Mouse (Mus musculus) limb, embryonic 14.5 days (tissue): ENCODE measurements around the gene Mars. TPM values are rescaled to one million over a fixed set of nuclear protein-coding genes. Genes with fewer than 3 reads are reported as not detected.
"Not testable (repeated sequence)": the region's sequence is repeated elsewhere in the genome, so short reads cannot be mapped to it uniquely, and the experiment has no call there.

ENCODE experiments used
- ATAC-seq: fragments of 200-750 bp; cut with Nextera tagmentation; 2 replicates; pipeline ENCODE4 v1.8.0; 2017; ENCODE audit warnings: low read depth, moderate number of reproducible peaks, moderate TSS enrichment; ENCODE audit not compliant: low FRiP score
- DNase-seq: peaks from one replicate; pipeline ENCODE4 v3.0.0-alpha.2; 2015; ENCODE audit warnings: low spot score
- H3K27ac ChIP-seq: fragments of 300-500 bp; sonication (generic); replicated peaks from 2 replicates; pipeline ENCODE4 v1.5.1; 2014; ENCODE audit warnings: low read depth, mild to moderate bottlenecking, low read length, moderate library complexity, mixed read lengths
- H3K27me3 ChIP-seq: fragments of 300-500 bp; sonication (generic); 2 replicates; pipeline ENCODE4 v1.6.1; 2014; ENCODE audit warnings: low read length, mixed read lengths; ENCODE audit not compliant: control insufficient read depth, insufficient read depth
- H3K36me3 ChIP-seq: fragments of 300-500 bp; sonication (generic); 2 replicates; pipeline ENCODE4 v1.6.1; 2014; ENCODE audit warnings: mild to moderate bottlenecking, low read length, moderate library complexity, mixed read lengths; ENCODE audit not compliant: control insufficient read depth, insufficient read depth
- H3K4me1 ChIP-seq: fragments of 300-500 bp; sonication (generic); 2 replicates; pipeline ENCODE4 v1.6.1; 2014; ENCODE audit warnings: antibody characterized with exemption, low read length, mixed read lengths; ENCODE audit not compliant: control insufficient read depth, insufficient read depth
- H3K4me2 ChIP-seq: fragments of 300-500 bp; sonication (generic); replicated peaks from 2 replicates; pipeline ENCODE4 v1.6.1; 2014; ENCODE audit warnings: low read depth, mild to moderate bottlenecking, low read length, moderate library complexity; ENCODE audit not compliant: severe bottlenecking
- H3K4me3 ChIP-seq: fragments of 300-500 bp; sonication (generic); replicated peaks from 2 replicates; pipeline ENCODE4 v1.5.1; 2014; ENCODE audit warnings: low read length
- H3K9ac ChIP-seq: fragments of 300-500 bp; sonication (generic); 2 replicates; pipeline ENCODE4 v1.6.1; 2014; ENCODE audit warnings: mild to moderate bottlenecking, low read depth, low read length, moderate library complexity; ENCODE audit not compliant: severe bottlenecking
- H3K9me3 ChIP-seq: fragments of 300-500 bp; sonication (generic); 2 replicates; pipeline ENCODE4 v1.6.1; 2016; ENCODE audit warnings: low read length; ENCODE audit not compliant: control insufficient read depth
- POLR2A ChIP-seq: fragments of 200-500 bp; IDR thresholded peaks from 2 replicates; pipeline ENCODE4 v1.8.0; 2012; ENCODE audit warnings: inconsistent platforms, mild to moderate bottlenecking, moderate library complexity, borderline replicate concordance; ENCODE audit not compliant: insufficient read depth, insufficient read length; ENCODE audit errors: extremely low read depth
- WGBS: fragments of 180-500 bp; shearing (Covaris S2); extraction: QIAGEN DNeasy Blood & Tissue Kit; methylation state at CpG from one replicate; pipeline ENCODE4 v1.1.7; 2014; 5-methylcytosine and 5-hydroxymethylcytosine counted together
- polyA plus RNA-seq, 2 experiments: library from polyadenylated mRNA; depleted of rRNA in 1 of 2; stranded (reverse) in 1 of 2; unstranded in 1 of 2; fragments of >200 nt; fragmentation: Nextera tagmentation in 1 of 2; extraction: Ambion mirVana in 1 of 2; gene quantifications; 2 replicates each; pipeline versions ENCODE4 v1.2.1 to v1.2.3; 2012 to 2014

Mars gene
- polyA plus RNA-seq, 2 experiments = 79.8 to 114 TPM

- no peaks in the 10 kb centered on the region for H3K9me3 ChIP-seq
- H3K9ac ChIP-seq = peak overlapping the region; percentile 83
- H3K36me3 ChIP-seq = peaks cover 31% of the 10 kb centered on the region
- peak overlapping the region; percentile 74 for H3K27ac ChIP-seq
- H3K27me3 ChIP-seq = no peaks in the 10 kb centered on the region
- DNase-seq = peak; percentile 36
- peak; percentile 51 for ATAC-seq
- no peak for TF ChIP-seq POLR2A
- H3K4me1 ChIP-seq = peaks cover 4% of the 10 kb centered on the region
- 37% methylated on average over 23 of the region's 23 CpGs for WGBS
- peak overlapping the region; percentile 60 for H3K4me2 ChIP-seq
- peak overlapping the region; percentile 69 for H3K4me3 ChIP-seq
These were observed 787 bp downstream of the Mars start for GRCm38 (mm10) chr10:127310523-127311475.

GRCm38 (mm10) chr10:127309167-127309566, 2.4 kb downstream of the Mars start:
- peaks cover 47% of the 10 kb centered on the region for H3K36me3 ChIP-seq
- DNase-seq, ATAC-seq: not testable (repeated sequence)

DNA sequence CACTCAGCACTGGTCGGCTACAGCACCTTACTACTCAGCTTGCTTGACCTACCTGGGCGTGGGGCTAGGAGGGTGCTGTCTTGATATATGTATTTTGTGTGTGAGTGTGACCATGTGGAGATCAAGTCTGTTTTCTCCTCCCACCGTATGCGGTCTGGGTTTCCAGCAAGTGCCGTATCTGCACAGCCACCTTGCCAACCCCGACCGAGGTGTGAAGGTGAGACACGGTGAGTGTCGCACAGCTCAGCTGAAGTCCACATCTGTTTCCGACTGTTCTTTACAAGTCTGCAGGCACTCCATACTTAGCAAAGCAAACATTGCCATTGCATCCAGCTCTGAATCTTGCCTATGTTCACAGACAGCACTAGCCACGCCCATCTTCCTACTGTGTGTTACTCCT, 8.4 kb downstream of the Mars start:
- H3K4me1 ChIP-seq = no peaks in the 10 kb centered on the region
- H3K4me3 ChIP-seq = no peak overlapping the region
- H3K27me3 ChIP-seq = no peaks in the 10 kb centered on the region
- no peaks in the 10 kb centered on the region for H3K9me3 ChIP-seq
- no peak overlapping the region for H3K9ac ChIP-seq
- no peak for TF ChIP-seq POLR2A
- no peak for ATAC-seq
- no peak overlapping the region for H3K4me2 ChIP-seq
- H3K27ac ChIP-seq = no peak overlapping the region
- no peak for DNase-seq
- WGBS = 94% methylated on average over 11 of the region's 11 CpGs
- H3K36me3 ChIP-seq = peaks cover 94% of the 10 kb centered on the region

More at GRCm38 (mm10) chr10:127309167-127309566, 2.4 kb downstream of the Mars start:
- H3K4me2 ChIP-seq, H3K27ac ChIP-seq, H3K4me3 ChIP-seq, H3K27me3 ChIP-seq, H3K9me3 ChIP-seq, H3K4me1 ChIP-seq, H3K9ac ChIP-seq: not testable (repeated sequence)
- WGBS = 89% methylated on average over 3 of the region's 3 CpGs

DNA sequence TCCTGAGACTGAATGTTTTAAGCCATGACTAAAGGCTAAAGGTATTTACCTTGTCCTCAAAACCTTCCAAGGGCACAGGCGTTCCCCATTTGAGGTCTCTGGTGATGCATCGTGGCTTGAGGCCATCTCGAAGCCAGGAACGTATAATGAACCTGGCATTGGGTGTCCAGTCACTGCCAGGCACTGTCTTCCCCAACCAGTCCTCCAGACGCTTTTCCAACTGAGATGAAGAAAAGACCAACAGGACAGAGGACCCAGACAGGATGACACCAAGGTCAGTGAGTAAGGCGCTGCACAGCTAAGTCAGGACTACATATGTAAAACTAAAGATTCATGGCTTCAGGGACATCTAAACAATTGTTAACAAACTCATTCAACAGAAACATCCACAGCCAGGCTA, 11.2 kb downstream of the Mars start:
- Histone ChIP-seq H3K4me3 (no peak overlapping the region), H3K4me2 (no peak overlapping the region), H3K4me1 (no peaks in the 10 kb centered on the region), H3K36me3 (peaks cover 96% of the 10 kb centered on the region), H3K9ac (no peak overlapping the region), H3K27ac (no peak overlapping the region), H3K27me3 (no peaks in the 10 kb centered on the region), H3K9me3 (no peaks in the 10 kb centered on the region)
- no peak for DNase-seq
- 95% methylated on average over 6 of the region's 6 CpGs for WGBS
- no peak for ATAC-seq
- no peak for TF ChIP-seq POLR2A

GRCm38 (mm10) chr10:127297015-127297871, 14.3 kb downstream of the Mars start:
- Histone ChIP-seq H3K36me3 (peaks cover 94% of the 10 kb centered on the region), H3K9ac (no peak overlapping the region)
- WGBS = 89% methylated on average over 16 of the region's 16 CpGs

More at GRCm38 (mm10) chr10:127297015-127297871, 14.3 kb downstream of the Mars start:
- no peak for DNase-seq
- Histone ChIP-seq H3K4me1 (peaks cover 2% of the 10 kb centered on the region), H3K4me2 (no peak overlapping the region), H3K9me3 (no peaks in the 10 kb centered on the region), H3K27me3 (no peaks in the 10 kb centered on the region), H3K4me3 (no peak overlapping the region), H3K27ac (no peak overlapping the region)
- no peak for ATAC-seq
- no peak for TF ChIP-seq POLR2A
